Mouse (Mus musculus) E14TG2a.4 (cell line): ENCODE results near the gene Rtraf.

ENCODE experiments used
- CTCF ChIP-seq: conservative IDR thresholded peaks from 2 replicates; pipeline ENCODE4 v1.5.1; 2014; ENCODE audit warnings: low read length
- NANOG ChIP-seq: IDR thresholded peaks from 2 replicates; pipeline ENCODE4 v1.6.1; 2014; ENCODE audit warnings: borderline replicate concordance, low read length, mixed read lengths

DNA sequence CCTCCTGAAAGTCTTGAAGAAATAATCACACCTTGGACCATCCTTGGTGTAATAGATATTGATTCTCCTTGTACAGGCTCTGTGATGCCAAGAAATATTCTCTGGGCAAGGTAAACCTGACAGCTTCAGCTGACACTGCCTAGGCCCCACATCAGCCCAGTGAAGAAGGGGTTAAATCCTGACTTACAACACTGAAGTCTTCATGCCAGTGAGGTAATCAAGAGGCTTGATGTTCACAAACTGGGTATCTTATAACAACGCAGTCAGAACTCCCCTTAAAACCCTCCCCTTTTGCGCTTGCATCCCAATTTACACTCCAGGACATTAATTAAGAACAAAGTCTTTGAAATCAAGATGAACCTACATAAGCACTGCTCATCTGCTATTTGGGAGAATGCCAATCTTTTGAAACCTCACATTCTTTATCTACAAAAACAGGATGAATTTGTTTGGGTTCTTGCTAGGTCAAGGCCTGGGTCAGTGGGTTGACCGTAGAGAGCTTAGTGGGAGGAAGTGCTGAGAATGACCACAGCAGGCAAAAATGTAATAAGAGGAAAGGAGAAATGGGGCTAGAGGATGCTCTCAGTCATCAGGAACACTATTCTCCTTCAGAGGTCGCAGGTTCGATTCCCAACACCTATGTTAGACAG lies 43.8 kb upstream of the Rtraf start:
- TF ChIP-seq CTCF (no peak), NANOG (no peak)
